Mouse (Mus musculus) ES-CJ7 (cell line): ENCODE data around the gene Prkce.

ENCODE experiments used
- DNase-seq: peaks from one replicate; pipeline ENCODE4 v3.0.0; 2011; ENCODE audit warnings: low read depth, low spot score

Gene Prkce

DNA sequence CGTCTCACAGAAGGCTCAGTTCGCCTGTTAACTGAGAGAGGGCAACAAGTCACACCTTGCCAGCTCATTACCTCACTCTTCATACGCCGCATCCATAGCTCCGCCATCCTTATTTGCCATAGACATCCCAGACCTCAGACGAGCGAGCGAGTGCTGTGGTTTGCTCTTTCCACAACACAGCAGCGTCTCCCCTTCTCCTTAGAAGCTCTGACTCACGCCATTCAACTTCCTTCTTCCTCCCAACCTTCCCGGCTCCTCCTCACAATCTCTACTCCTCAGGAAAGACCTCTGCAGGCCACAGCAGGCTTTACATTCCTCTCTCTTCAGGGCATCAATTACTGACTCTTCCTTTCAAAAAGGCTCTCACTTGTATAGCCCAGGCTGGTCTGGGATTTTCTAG lies 51.0 kb downstream of the Prkce start:
- no peak for DNase-seq

DNA sequence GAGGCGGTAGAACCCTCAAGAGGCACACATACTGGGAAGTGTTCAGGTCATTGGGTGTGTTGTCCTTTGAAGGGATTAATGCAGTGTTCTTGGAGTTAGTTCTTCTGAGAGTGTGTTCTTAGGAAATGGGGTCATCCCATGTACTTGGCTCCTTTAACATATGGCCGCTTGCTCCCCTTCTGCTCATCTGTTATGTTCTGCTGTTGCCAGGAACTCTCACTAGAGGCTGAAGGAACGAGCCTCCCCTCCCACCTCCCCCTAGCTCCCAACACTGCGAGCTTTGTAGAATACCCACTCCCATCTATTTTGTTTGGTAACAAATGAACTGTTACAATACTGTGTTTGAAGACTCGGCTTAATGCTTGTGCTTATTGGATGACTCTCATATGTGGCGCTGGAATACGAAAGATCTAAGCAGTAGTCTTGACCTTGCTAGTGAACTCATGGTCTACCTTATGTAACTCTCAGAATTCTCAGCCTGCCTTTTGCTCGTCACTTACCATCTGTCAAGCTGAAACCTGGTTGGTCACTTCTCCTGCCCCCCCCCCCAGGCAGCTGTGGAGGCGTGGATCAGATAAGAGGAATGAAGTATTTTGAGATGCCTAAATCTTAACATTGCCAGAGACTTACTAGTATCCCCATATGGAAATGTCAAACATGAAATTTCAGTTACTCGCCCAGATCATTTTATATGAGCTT lies 58.1 kb downstream of the Prkce start:
- DNase-seq = no peak

DNA sequence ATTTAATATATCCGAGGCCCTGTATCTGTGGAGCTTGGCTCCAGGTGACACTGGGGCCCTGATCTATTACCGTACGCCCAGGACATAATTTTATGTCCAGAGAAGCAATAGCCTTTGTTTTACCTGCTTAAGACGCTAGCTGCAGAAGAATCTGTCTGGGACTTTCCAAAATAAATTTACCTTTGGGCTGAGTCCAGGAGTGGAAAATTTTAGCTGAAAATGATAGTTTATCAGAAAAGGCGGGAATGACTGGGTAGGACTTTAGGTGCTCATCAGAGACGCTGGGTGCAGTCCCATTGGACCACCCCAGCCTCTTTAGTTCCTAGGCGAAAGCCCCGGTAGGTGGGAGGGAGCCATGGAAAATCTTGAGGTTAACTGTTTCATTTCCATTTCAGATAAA lies 58.6 kb downstream of the Prkce start:
- no peak for DNase-seq

DNA sequence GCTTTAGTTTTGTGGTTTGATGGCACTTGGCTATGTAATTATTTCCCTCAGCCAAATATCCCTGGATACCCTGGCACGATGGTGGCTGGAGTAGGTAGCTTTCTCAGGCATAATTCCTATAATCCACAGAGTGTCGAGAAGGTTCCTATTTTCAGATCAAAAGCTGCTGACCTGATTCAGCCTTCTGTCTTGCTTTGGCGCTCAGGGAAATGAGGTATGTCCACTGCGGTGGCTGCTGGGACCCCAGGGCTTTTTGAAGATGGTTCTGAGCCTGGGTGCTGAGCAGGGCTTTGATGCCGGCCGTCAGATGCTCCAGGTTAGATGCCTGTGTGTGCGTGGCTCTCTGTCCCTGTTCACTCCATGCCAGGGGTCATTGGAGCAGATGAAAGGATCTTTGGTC lies 59.0 kb downstream of the Prkce start:
- no peak for DNase-seq

DNA sequence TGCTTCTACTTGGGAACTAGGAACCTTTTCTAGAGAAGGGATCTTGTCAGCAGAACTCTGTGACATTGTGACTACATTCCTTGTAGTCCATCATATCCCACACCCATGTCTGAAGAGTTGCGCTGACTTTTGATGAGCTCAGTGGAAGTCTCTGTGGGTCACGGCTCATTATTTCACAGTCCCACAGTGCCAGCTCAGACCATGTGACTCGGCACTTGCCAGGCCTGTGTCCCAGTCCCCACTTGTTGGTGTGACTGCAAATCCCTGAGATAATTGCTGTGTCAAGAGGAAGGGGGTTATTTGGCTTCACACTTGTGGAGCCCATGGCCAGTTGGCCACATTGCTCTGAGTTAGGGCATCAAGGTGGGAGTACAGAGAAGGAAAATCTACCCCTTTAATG lies 59.8 kb downstream of the Prkce start:
- DNase-seq = no peak

DNA sequence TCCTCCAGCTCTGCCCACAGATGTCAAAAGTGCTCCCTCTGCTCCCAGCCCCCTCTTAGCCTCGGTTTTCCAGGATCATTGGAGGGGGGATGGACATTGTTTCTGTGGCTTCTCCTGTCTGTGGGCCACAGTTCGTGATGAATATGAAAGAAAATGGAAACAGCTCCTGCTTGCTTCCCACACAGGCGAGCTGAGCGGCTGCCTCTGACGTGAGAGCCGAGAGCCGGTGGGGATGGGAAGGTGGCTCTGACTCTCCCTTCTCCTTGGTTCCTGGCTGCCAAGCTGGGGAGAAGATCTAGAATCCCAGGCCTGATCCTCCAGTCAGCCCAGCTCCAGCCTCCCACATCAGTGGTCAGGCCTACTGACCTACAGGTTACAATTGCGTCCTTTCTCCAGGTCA lies 61.3 kb downstream of the Prkce start:
- no peak for DNase-seq

DNA sequence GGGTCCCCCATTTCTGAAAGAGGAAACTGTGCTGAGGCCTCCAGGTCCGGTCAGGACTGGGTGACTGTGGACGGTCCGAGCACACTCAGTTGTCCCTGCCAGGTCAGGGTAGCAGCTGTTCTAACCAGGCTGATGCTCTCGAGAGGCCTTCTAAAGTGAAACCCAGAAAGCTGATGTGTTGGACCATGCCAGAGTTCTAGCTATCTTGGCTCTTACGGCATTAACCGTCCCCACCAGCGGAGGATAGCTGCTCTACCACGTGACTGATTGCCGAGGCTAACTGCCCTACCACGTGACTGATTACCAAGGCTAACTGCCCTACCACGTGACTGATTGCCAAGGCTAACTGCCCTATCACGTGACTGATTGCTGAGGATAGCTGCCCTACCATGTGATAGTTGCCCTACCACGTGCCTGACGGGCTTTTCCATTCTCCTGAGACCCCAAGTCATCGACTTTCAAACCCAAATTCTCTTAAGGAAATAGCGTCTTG lies 62.6 kb downstream of the Prkce start:
- no peak for DNase-seq

DNA sequence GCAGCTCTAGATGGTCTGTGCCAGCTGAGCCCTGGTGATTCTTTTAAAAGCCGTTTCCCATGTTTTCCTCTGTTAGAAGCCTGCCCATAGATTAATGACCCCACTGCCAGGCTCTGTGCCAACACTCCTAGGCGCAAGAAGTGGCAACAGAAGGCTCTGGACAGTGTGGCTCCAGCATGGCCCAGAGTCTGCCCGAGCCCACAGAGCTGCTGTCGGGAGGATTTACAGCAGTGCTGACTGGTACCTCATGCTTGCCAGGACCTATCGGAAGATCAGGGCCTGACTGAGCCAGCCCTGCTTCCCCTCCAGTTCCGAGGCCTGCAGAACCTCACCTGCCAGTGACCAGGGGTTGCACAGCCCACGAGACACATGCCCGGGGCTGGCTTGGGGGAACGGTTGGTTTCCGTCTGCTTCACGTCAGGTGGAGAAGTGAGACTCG lies 64.2 kb downstream of the Prkce start:
- DNase-seq = no peak

DNA sequence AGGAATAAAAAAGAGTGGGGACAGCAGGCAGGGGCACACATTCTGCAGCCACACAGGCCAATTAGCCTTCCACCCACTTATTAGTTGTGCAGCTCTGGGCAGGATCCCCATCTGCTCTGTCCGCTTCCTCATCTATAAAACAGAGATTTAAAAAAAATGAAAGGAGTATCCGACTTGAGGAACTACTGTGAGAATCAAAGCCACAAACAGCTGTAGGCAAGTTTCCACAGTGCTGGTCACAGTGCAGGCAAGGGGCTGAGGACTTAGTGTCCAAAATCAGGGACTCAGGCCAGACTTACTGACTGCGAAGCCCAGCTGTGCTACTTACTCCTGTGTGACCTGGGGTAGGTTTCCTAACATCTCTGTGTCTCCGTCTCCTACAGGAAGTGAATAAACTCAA lies 64.7 kb downstream of the Prkce start:
- no peak for DNase-seq

DNA sequence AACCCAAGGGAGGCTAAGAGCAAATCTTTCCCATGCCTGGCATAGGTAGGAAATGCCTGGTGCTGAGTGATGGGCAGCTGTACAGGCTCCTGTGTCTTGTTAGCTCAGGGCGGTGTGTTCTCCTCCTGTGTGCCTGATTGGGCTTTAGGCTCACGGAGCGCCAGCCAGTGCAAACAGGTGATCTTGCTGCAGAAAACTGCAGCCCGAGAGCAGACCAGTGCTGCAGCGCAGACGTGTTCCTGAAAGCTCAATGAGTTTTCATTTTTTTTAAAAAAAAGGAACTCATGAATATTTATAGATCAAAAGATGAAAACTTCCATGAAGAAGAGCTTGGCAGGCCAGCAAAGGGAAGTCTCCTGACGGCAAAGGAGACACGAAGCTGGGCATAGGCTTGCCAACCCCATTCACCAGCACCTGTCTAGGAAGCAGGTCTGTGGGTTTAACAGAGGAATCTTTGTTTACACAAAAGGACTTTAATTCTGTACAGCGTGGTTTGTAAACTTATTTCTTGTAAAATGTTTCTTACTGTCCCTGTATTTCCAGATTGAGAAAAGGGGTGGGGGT lies 67.1 kb downstream of the Prkce start:
- no peak for DNase-seq

DNA sequence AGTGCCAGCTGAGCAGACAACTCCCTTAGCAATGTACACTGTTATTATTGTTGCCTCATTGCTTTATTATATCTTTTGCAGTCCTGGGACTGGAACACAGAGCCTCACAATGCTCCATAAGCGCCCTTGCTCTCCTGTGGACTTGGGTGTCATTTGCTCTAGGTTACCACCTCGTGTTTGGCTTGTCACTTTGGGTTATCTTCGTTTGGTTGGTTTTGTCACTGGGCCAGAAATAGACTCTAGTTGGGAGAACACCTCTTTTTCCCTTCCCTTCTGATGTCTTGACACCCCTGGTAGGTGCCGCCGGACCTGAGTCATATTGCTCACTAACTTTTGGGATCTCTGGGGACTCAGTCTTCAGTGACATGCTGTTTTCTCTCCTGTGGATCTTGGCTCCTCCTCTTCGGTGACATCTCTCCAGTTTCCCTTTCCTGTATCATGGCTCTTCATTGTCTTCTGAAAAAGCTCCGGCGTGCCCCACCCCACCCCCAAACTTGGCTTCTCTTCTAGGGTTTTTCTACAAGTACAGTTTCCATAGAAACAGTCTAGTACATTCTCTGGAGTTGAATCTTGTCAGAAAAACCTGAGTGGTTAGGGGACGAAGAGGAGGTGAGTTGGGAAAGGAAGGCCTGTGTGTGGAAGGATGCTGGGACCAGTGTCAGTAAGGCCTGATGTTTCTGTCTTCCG lies 68.6 kb downstream of the Prkce start:
- no peak for DNase-seq

DNA sequence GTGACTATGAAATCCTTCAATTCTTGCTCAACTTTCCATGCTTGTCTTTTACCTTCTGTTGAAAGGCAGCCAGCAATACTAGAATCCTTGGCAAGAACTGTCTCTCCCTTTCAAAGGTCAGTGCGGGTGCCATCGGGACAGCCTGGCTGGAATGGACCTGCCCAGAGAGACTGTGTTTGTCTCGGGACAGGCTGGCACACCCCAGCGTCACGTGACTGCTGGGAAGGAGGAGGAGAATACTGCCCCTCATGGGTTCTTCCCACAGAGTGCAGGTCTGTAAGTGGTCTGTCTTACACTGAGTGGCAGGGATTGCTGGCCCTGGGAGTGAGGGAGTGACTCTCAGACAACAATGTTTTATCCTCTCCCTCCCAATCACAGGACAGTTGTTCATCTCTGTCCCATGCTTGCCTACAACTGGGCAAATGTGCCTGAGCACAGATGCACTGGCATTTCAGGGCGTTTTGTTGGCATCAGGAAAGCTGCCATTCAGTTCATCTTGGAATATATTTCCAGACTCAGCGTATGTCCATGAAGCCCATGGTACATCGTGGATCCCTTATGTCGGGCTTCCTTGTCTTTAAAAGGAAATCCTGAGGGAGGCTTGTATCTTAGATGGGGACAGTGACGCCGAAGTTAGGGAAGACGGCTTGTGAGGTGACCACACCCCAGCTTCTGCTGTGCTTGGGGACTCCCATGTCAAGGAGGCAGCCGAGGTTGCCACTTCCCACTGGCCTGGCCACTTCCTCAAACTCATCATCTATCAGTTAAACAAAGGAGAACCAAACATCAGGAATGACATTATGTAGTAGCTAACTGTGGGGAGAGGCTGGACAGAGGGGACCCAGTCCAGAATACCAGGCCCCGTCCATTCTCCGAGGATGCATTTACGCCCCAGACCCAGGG lies 69.5 kb downstream of the Prkce start:
- no peak for DNase-seq

DNA sequence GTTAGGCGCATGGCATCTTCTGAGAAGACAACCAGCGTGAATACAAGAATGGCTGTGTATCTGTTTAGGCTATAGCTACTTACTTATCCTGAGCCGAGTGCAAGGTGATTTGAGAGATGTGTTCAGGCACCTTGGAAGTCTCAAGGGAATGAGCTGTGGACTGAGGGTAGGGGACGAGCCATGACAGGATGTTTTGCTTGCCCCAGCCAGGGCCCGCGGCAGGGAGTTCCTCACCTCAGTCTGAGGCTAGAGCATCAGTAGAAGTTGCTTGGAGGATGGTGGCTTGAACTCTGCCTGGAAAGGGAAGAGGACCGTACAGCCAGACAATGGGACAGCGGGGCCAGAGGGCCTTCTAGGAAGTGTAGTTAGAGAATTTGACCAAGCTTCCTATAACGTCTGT lies 74.7 kb downstream of the Prkce start:
- DNase-seq = no peak

DNA sequence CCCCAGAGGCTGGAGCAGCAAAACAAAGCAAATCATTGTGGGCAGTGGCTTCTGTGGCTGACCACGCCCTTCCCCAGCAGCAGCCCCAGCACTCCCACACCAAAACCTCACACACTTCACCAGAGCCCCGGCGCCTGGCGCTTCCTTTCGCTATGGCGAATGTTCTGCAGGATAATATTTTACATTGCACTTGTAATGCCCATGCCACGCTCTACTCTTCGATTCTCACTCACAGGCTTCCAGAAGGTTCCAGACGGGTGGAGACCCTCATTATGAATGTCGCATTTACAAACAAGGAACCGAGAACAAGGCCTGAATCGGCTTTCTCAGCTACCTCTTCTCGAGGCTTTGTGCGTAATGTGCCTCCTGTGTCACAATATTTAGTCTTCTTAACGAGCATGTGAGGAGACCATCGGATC lies 75.5 kb downstream of the Prkce start:
- no peak for DNase-seq

DNA sequence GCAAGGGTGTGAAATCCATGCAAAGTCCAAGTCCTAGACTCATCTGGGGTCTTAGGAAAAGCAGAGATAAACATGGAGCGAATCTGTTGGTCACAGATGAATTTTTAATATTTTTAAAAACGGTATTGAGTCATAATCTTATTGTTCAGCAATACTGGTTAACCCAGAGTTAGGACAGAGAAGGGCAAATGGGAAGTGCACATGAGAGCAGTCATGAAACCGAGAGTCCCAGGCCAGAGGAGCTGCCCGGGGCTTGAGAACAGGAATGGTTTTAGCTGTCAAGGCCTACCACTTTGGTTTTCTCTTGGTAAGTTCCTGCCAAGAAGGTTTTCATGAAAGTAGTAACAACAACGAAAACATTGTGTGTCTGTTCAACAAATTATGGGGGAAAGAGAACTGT lies 76.8 kb downstream of the Prkce start:
- no peak for DNase-seq

DNA sequence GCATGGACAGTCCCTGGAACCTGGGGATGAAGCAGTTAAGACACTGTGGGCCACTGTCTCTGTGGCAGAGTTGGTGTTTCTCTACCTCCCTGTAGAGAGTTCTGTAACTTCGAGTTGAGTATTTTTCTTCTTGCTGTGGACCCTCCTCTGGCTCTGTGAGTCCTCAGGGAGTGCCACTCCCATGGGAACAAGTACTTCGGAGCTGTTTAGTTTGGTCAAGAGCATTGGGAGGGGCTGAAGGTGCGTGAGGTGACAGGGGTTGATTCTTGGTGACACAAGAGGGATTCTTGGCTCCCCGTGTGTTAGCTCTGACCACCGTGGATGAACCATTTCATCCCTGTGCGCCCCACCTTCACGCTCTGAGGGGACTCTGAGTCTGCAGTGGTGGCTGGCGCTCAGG lies 81.2 kb downstream of the Prkce start:
- no peak for DNase-seq

DNA sequence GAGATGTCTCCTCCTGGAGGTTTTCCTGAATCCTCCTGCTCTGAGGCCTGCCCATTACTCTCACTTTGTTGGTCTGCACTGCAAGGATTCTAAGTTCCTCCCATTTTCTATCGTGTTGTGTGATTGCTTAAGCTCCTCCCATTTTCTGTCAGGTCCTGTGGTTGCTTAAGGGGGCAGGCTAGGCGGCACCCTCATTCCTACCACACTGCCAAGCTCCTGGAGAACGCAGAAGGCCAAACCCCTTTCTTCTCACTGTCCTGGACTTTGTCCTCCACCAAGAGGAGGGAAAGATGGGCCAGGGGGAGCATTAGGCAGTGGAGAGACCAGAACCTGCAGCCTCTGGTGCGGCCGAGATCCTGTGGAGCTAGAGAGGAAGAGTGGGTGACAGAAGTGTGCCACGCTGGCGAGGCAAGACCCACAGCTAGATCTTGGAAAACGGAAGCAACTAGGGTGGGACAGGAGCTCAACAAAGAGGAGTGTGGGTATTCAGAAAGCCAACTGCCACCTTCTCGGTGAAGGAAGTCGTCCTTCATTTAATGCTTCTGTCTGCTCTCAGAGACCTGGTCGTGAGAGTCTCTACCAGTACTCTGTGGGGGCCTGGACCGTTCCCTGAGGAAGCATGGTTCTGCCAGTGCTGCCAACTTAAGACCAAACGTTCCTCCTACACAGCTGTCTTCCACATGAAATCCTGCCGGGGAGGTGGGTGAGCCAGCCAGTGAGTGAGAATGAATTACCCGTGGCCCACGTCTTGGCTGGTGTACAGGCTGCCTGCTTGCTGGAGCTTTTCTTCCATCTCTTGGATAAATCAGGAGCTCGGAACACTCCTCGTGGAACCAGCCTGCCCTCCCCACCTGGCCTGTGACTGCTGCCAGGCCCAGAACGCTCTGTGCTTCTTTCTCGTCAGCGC lies 82.2 kb downstream of the Prkce start:
- DNase-seq = no peak

DNA sequence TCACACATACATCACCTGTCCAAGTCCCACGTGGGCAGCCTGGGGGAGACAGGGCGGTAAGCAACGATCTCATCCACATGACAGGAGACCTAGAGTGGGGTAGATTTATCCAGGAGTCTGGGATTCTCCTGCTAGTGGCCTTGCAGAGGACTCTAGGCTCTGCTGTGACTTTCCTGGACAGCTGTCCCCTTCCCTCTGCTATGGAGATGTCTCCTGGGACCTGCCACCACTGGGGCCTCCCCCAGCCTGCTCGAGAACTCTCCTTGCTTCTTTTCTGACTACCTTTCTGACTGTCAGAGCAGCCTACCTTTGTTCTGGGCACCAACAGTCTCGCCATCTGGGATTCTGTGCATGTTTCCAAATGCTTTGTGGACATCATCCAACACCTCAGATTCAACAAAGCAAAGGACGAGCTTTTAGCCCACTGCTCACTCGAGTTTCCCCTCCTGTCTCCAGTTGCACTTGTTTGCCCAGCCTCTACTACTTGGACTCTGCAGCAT lies 82.9 kb downstream of the Prkce start:
- no peak for DNase-seq

DNA sequence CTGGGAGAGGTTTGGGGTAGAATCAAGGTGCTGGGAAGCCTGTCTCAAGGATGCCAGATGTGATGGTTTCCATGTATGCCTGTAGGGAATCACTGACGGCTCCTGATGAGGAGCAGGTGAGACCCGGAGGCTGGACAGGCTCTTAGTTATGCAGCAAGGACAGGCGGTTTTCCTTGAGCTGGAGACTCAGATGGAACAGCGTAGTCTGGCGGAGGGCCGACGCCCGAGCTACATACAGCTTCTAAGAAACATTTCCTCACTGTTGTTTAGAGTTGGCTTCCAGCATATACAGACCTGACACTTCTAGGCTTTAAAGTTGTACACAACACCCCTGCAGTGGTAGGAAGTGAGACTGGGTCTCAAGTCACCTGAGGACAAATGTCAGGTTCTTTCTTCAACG lies 86.3 kb downstream of the Prkce start:
- no peak for DNase-seq

DNA sequence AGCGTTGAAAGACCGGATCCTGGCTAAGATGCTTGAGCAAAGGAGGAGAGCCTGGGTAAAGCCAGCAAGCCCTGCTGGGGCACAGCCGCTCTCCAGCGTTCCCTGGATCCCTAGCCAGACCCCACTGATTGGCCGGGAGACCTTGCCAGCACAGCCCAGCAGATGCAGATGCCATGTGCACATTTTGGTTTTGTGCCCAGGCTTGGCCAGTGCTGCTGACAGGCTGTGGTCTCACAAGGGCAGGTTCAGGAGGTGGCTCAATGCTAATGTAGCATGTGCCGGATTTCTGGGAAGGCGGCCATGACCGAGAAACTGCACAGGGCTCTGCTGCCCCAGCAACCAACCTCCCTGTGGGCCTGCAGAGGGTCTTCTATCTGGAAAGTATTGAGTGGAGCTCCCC lies 86.7 kb downstream of the Prkce start:
- no peak for DNase-seq

DNA sequence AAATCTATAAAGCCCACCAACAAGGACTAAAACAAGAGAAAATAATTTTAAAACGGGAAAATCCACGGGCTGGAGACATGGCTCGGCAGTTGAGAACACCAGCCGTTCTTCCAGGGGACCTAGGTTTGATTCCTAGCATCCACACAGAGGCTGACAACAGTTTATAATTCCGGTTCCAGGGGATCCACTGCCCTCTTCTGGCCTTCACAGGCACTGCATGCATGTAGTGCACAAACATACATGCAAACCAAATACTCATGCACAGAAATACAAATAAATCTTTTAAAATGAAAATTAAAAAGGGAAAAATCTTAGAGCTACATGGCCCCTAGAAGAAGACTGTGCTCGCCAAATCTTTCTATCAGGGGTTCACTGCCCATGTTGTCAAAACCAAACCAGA lies 87.4 kb downstream of the Prkce start:
- DNase-seq = peak; percentile 8
